Mouse (Mus musculus) bone marrow macrophage, adult 2 months (primary cell): ENCODE measurements around the gene 9230104L09Rik.

Source experiments
- CTCF ChIP-seq: IDR thresholded peaks from 2 replicates; pipeline ENCODE4 v1.5.1; 2012; ENCODE audit warnings: low read depth, mild to moderate bottlenecking, low read length, moderate library complexity
- POLR2A ChIP-seq: IDR thresholded peaks from 2 replicates; pipeline ENCODE4 v1.6.1; 2012; ENCODE audit warnings: mild to moderate bottlenecking, low read depth, low read length, borderline replicate concordance

DNA sequence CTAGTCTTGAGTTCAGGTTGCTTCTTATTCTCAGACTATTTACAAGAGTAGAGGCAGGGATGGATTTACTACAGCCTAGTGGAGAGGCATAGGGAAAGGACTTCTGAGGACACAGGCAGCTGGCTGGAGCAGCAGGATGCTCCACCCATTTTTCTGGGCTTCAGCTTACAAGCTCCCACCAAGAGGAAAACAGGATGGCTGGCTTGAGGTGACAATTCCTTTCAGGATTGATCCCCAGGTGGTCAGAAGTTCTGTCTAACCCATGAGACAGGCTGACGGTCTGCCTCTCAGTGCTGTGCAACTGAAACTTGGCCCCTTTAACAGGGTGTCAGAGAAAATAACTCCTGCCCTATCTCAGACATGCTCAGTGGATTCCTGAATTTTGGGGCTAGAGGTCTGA, 14.4 kb upstream of the 9230104L09Rik start:
- TF ChIP-seq POLR2A, result no peak
- TF ChIP-seq CTCF, result no peak
